Mouse (Mus musculus): ENCODE measurements around the gene Mocs3. TPM values are rescaled to one million over a fixed set of nuclear protein-coding genes. Genes with fewer than 3 reads are reported as not detected.

Gene Mocs3
- 19.3 and 20.9 TPM in 2 replicates for total RNA-seq (2014; rRNA removed)
- polyA plus RNA-seq (2015; fragmentation: Nextera tagmentation; extraction: Ambion mirVana), result 7.4 and 7.5 TPM in 2 replicates

DNA sequence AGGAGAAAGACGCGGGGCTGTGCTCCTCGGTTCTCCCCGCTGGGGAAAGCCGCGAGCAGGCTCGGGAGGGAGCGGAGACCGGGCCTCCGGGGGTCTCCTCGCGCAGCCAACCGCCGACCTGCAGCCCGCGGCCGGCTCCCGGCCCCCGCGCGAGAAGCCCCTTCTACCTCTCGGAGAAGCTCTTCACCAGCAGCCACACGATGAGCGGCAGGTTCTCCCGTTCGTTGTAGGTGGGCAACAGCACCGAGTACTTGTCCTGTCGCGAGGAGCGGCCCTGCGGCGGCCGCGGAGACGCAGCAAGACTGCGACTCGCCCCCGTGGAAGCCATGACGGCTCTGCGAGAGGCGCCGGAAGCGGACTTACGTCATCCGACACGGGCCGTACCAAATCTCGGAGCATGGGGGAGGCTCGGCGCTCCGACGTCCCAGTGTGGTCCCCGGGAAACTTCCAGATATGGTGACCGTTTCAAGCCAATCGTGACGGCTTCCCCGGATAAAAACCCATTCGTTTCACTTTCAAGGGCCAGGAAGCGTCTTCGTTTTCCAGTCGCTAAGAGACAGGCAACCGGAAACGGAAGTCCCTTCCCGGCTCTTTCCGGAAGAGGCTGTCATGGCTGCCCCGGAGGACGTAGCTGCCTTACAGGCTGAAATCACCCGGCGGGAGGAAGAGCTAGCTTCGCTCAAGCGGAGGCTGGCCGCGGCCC is at the start of gene Mocs3, which contains the start of the genes Gm20716 and Dpm1:
Gene Mocs3 (plus strand): TSS at position 597 of the 703 bp plus-strand sequence.
Gene Gm20716 (minus strand): TSS at position 339 of the 703 bp plus-strand sequence.
Gene Dpm1 (minus strand): TSS at position 566 of the 703 bp plus-strand sequence.
- Histone ChIP-seq H3K4me2 (ENCODE audit: low read depth, low read length, poor library complexity, severe bottlenecking) (peak within 1 kb of the TSS; percentile 98), H3K27ac (ENCODE audit: low read depth, low read length) (peak within 1 kb of the TSS; percentile 91), H3K9me3 (ENCODE audit: low read length) (no peaks in the 10 kb centered on the region), H3K4me1 (ENCODE audit: insufficient read depth, low read length) (peaks cover 11% of the 10 kb centered on the region), H3K9ac (replicated peaks; ENCODE audit: low read length, poor library complexity, severe bottlenecking) (peak within 1 kb of the TSS; percentile 92), H3K4me3 (ENCODE audit: low read depth, low read length) (peak within 1 kb of the TSS; percentile 99), H3K27me3 (ENCODE audit: insufficient read depth, low read length) (no peaks in the 10 kb centered on the region), H3K36me3 (ENCODE audit: insufficient read depth, low read length) (peaks cover 14% of the 10 kb centered on the region; the same call in 1 of the 2 replicates)
- DNase-seq (ENCODE audit: low spot score) (peak; percentile 93), ATAC-seq (ENCODE audit: low FRiP score) (peak; percentile 88)
- TF ChIP-seq CTCF (IDR thresholded peaks at IDR 0.05), result no peak
- under 1% methylated on average over 71 of the region's 73 CpGs for WGBS

DNA sequence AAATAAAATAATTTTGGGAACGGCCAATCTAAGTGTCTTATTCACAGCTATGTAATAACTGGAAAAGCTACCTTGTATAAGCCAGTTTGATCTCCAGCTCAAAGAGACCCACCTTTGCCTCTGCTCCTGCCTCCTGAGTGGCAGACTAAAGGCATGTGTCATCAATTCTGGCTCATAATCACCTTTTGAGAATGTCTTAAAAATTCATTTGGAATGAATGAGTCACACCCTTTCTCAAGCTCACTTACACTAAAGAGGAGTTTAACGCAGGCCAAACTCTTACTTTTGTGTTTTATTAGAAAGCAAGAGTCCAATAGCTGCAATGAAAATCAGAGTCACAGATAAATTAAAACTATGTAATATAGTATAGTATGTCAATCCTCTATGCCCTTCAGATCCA is 38.6 kb upstream of the Mocs3 start:
- DNase-seq (ENCODE audit: low spot score), result no peak
- Histone ChIP-seq H3K9me3 (ENCODE audit: low read length) (no peaks in the 10 kb centered on the region), H3K36me3 (ENCODE audit: insufficient read depth, low read length) (peaks cover 8% of the 10 kb centered on the region), H3K4me2 (ENCODE audit: low read depth, low read length, poor library complexity, severe bottlenecking) (no peak overlapping the region), H3K4me3 (ENCODE audit: low read depth, low read length) (no peak overlapping the region), H3K4me1 (ENCODE audit: insufficient read depth, low read length) (peaks cover 2% of the 10 kb centered on the region; the same call in 1 of the 2 replicates), H3K27me3 (ENCODE audit: insufficient read depth, low read length) (no peaks in the 10 kb centered on the region), H3K9ac (replicated peaks; ENCODE audit: low read length, poor library complexity, severe bottlenecking) (no peak overlapping the region), H3K27ac (ENCODE audit: low read depth, low read length) (no peak overlapping the region)
- no peak for TF ChIP-seq CTCF (IDR thresholded peaks at IDR 0.05)
- ATAC-seq (ENCODE audit: low FRiP score), result no peak
- WGBS, result 92% methylated on average over 2 of the region's 2 CpGs

DNA sequence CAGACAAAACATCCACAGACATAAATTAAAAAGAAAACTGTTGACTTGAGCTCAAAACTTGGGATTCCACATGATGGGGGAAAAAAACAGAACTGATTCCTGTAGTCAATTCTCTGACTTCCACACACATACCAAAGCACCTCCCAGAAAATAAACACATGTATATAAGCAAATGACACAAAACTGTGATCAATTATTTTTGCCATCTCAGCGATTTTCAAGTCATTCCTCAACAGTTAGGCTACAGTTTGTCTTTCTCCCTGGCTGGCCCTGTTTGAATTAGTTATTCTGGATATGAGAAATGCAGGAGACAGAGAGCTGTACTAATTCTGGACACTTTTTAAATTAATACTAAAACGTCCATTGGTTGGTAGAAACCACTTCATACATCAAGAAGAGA is 36.7 kb upstream of the Mocs3 start:
- peaks cover 11% of the 10 kb centered on the region for H3K4me1 ChIP-seq (ENCODE audit: insufficient read depth, low read length)
- DNase-seq (ENCODE audit: low spot score) (no peak), ATAC-seq (ENCODE audit: low FRiP score) (no peak)
- H3K27ac ChIP-seq (ENCODE audit: low read depth, low read length), result no peak overlapping the region
- H3K27me3 ChIP-seq (ENCODE audit: insufficient read depth, low read length), result no peaks in the 10 kb centered on the region
- 75% methylated on average over 2 of the region's 2 CpGs for WGBS
- no peaks in the 10 kb centered on the region for H3K9me3 ChIP-seq (ENCODE audit: low read length)
- peaks cover 5% of the 10 kb centered on the region; the same call in 1 of the 2 replicates for H3K36me3 ChIP-seq (ENCODE audit: insufficient read depth, low read length)
- no peak overlapping the region for H3K9ac ChIP-seq (replicated peaks; ENCODE audit: low read length, poor library complexity, severe bottlenecking)
- H3K4me2 ChIP-seq (ENCODE audit: low read depth, low read length, poor library complexity, severe bottlenecking), result no peak overlapping the region
- H3K4me3 ChIP-seq (ENCODE audit: low read depth, low read length), result no peak overlapping the region
- TF ChIP-seq CTCF (IDR thresholded peaks at IDR 0.05), result no peak

DNA sequence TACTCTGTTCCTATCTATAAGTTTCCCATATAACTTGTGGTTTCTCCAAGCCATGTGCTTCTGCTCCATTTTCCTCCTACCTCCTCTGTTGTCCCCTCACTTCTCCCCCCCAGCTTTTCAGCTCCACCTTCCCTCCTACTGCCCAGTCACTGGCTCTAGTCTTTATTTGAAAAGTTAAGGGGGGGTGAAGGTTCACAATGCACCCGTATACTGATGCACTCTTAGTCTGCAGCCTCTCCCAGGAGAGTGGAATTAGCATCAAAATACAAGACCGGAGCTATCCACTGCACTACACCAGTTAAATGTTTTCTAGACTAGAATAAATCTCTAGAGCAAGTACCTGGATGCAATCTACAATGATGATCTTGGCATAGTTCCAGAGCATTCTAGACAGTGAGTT is 34.7 kb upstream of the Mocs3 start:
- peaks cover 15% of the 10 kb centered on the region for H3K4me1 ChIP-seq (ENCODE audit: insufficient read depth, low read length)
- no peaks in the 10 kb centered on the region for H3K9me3 ChIP-seq (ENCODE audit: low read length)
- H3K4me3 ChIP-seq (ENCODE audit: low read depth, low read length), result no peak overlapping the region
- peaks cover 5% of the 10 kb centered on the region; the same call in 1 of the 2 replicates for H3K36me3 ChIP-seq (ENCODE audit: insufficient read depth, low read length)
- DNase-seq (ENCODE audit: low spot score) (no peak), ATAC-seq (ENCODE audit: low FRiP score) (no peak)
- H3K9ac ChIP-seq (replicated peaks; ENCODE audit: low read length, poor library complexity, severe bottlenecking), result no peak overlapping the region
- no peak overlapping the region for H3K4me2 ChIP-seq (ENCODE audit: low read depth, low read length, poor library complexity, severe bottlenecking)
- no peak overlapping the region for H3K27ac ChIP-seq (ENCODE audit: low read depth, low read length)
- H3K27me3 ChIP-seq (ENCODE audit: insufficient read depth, low read length), result no peaks in the 10 kb centered on the region
- 27% methylated on average over 2 of the region's 2 CpGs for WGBS
- no peak for TF ChIP-seq CTCF (IDR thresholded peaks at IDR 0.05)

DNA sequence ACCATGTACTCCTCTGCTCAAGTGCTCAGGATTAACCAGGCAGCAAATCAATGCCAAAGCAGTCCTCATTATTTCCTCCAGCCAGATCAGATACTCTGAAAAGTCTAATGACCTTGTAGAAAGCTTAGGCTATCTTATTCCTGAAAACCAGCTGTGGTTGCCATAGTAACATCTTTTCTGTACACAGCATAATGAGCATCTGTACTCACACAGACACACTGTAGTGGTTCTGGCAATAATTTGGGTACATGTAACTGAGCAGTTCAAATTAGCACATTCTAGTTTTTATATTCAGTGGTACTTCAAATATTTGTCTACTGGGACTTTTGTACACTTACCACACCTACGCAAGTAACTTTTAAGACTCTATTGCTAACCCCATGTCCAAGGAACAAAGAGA is 32.0 kb upstream of the Mocs3 start:
- no peak for ATAC-seq (ENCODE audit: low FRiP score)
- WGBS, result 72% methylated on average over 1 of the region's 1 CpGs
- H3K4me2 ChIP-seq (ENCODE audit: low read depth, low read length, poor library complexity, severe bottlenecking), result no peak overlapping the region

DNA sequence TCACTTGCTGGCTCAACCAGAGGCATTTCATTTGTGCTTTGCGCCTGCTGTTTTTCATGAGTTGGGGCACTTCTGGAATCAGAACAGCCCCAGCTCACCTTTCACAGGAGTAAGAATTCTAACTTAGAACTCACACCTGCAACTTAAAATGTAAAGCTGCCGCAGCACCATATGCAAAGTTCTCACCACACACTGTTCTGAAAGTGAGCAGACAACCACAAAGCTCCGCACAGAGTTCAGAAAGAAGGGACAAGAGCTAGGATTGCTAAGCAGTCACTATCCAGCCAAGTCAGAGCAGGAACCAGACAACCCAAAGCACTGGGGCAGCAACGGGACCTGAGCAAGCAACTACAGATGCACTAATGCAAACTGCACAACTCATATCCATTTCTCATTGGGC is 30.9 kb upstream of the Mocs3 start:
- ATAC-seq (ENCODE audit: low FRiP score), result no peak

More for the DNA sequence above, 32.0 kb upstream of the Mocs3 start:
- H3K4me3 ChIP-seq (ENCODE audit: low read depth, low read length), result no peak overlapping the region
- H3K4me1 ChIP-seq (ENCODE audit: insufficient read depth, low read length), result peaks cover 13% of the 10 kb centered on the region
- TF ChIP-seq CTCF (IDR thresholded peaks at IDR 0.05), result no peak
- H3K9ac ChIP-seq (replicated peaks; ENCODE audit: low read length, poor library complexity, severe bottlenecking), result no peak overlapping the region
- DNase-seq (ENCODE audit: low spot score), result no peak
- H3K27ac ChIP-seq (ENCODE audit: low read depth, low read length), result no peak overlapping the region
- H3K27me3 ChIP-seq (ENCODE audit: insufficient read depth, low read length), result no peaks in the 10 kb centered on the region
- peaks cover 5% of the 10 kb centered on the region; the same call in 1 of the 2 replicates for H3K36me3 ChIP-seq (ENCODE audit: insufficient read depth, low read length)
- no peaks in the 10 kb centered on the region for H3K9me3 ChIP-seq (ENCODE audit: low read length)

More for the DNA sequence above, 30.9 kb upstream of the Mocs3 start:
- Histone ChIP-seq H3K36me3 (ENCODE audit: insufficient read depth, low read length) (peaks cover 5% of the 10 kb centered on the region; the same call in 1 of the 2 replicates), H3K27me3 (ENCODE audit: insufficient read depth, low read length) (no peaks in the 10 kb centered on the region), H3K9ac (replicated peaks; ENCODE audit: low read length, poor library complexity, severe bottlenecking) (no peak overlapping the region), H3K4me2 (ENCODE audit: low read depth, low read length, poor library complexity, severe bottlenecking) (no peak overlapping the region), H3K27ac (ENCODE audit: low read depth, low read length) (no peak overlapping the region), H3K4me1 (ENCODE audit: insufficient read depth, low read length) (peaks cover 18% of the 10 kb centered on the region), H3K4me3 (ENCODE audit: low read depth, low read length) (no peak overlapping the region), H3K9me3 (ENCODE audit: low read length) (no peaks in the 10 kb centered on the region)
- DNase-seq (ENCODE audit: low spot score), result no peak
- no peak for TF ChIP-seq CTCF (IDR thresholded peaks at IDR 0.05)
- 84% methylated on average over 4 of the region's 4 CpGs for WGBS

Measured in midbrain, postnatal 0 days (tissue).